Mouse (Mus musculus): Measurements from ENCODE around the gene Trak1. TPM values are rescaled to one million over a fixed set of nuclear protein-coding genes. Genes with fewer than 3 reads are reported as not detected.

The Trak1 gene
- polyA plus RNA-seq, 1 experiment: 103 TPM

DNA sequence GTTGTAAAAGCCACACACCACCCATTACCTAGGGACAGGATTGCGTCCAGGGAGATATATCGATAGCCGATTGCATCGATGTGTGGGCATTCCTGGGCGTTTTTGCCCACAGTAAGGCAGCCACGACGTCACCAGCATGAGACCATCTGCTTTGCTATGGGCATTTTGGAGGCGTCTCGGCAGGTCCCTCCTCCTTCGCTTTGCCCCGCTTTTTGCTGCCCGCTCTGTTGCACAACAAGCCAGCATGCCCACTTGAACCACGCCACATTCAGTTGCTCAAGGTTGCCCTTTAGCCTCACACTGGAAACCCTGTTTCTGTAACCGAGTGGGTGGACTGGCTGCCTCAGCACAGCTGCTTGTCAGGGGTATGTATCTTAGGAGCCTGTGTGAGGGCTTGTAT lies 85.3 kb downstream of the Trak1 start:
- TF ChIP-seq CTCF (IDR thresholded peaks at IDR 0.05; ENCODE audit: borderline replicate concordance, insufficient read depth, low read depth, low read length) (no peak), POLR2A (IDR thresholded peaks at IDR 0.05; ENCODE audit: borderline replicate concordance, insufficient read depth, low read length) (no peak)
- no peaks in the 10 kb centered on the region for H3K27me3 ChIP-seq (ENCODE audit: control insufficient read depth, insufficient read depth, low read length)
- DNase-seq: peak; percentile 74 to 75
- peaks cover 45% of the 10 kb centered on the region for H3K4me1 ChIP-seq (ENCODE audit: control insufficient read depth, insufficient read depth, low read length)
- peak overlapping the region; percentile 66 for H3K4me3 ChIP-seq (replicated peaks; ENCODE audit: insufficient read depth, low read depth, low read length)
- peak overlapping the region; percentile 84 for H3K27ac ChIP-seq (ENCODE audit: insufficient read depth, low read length)
- 20% methylated on average over 14 of the region's 14 CpGs for WGBS

DNA sequence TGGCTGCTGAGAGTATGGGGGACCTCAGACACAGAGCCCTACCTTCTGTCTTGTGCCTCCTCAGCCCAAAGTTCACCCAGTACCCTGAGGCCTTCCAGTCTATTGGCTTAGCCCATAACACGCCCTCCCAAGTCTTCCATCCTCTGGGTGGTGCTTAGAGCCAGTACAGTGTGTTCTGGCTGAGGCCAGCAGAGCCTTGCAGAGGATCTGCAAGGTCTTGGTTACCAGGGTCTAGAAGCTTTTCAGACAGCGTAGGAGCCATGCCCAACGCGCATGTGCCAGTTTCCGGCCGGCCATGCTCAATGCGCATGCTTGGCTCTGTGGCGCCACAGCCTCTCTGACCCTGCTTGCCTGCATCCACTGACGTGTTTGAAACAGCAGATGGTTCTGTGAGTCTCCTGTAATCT lies 85.9 kb downstream of the Trak1 start:
- H3K27ac ChIP-seq (ENCODE audit: insufficient read depth, low read length): peak overlapping the region; percentile 84
- DNase-seq: peak; percentile 93 to 95
- 7% methylated on average over 9 of the region's 9 CpGs for WGBS
- H3K4me1 ChIP-seq (ENCODE audit: control insufficient read depth, insufficient read depth, low read length): peaks cover 51% of the 10 kb centered on the region
- H3K4me3 ChIP-seq (replicated peaks; ENCODE audit: insufficient read depth, low read depth, low read length): peak overlapping the region; percentile 51
- TF ChIP-seq CTCF (IDR thresholded peaks at IDR 0.05; ENCODE audit: borderline replicate concordance, insufficient read depth, low read depth, low read length) (no peak), POLR2A (IDR thresholded peaks at IDR 0.05; ENCODE audit: borderline replicate concordance, insufficient read depth, low read length) (peak; percentile 37; the same call in 1 of the 2 replicates)
- H3K27me3 ChIP-seq (ENCODE audit: control insufficient read depth, insufficient read depth, low read length): no peaks in the 10 kb centered on the region

DNA sequence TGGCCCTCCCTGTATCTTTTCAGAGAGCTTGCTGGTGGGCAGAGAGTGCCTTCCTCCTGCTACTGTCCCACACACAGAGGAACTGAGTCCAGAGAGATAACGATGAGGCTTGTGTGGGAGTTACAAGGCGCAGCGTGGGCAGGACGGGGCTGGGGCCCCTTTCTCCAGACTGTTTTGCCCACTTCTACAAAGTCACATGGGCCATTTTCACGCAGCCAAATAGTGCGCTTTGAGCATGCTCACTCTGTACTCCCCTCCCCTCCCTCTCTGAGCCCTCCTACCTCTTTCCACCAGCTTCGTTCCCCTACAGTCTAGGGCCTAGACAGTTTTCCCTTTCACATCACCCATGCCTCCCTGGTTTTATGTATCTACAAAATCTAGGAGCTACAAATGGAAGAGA lies 87.3 kb downstream of the Trak1 start:
- TF ChIP-seq CTCF (IDR thresholded peaks at IDR 0.05; ENCODE audit: borderline replicate concordance, insufficient read depth, low read depth, low read length): no peak
- TF ChIP-seq POLR2A (IDR thresholded peaks at IDR 0.05; ENCODE audit: borderline replicate concordance, insufficient read depth, low read length): no peak
- H3K27me3 ChIP-seq (ENCODE audit: control insufficient read depth, insufficient read depth, low read length): no peaks in the 10 kb centered on the region
- no peak overlapping the region for H3K4me3 ChIP-seq (replicated peaks; ENCODE audit: insufficient read depth, low read depth, low read length)
- peaks cover 55% of the 10 kb centered on the region for H3K4me1 ChIP-seq (ENCODE audit: control insufficient read depth, insufficient read depth, low read length)
- DNase-seq: no peak
- H3K27ac ChIP-seq (ENCODE audit: insufficient read depth, low read length): peak overlapping the region; percentile 57; the same call in 1 of the 2 replicates
- 84% methylated on average over 7 of the region's 7 CpGs for WGBS

DNA sequence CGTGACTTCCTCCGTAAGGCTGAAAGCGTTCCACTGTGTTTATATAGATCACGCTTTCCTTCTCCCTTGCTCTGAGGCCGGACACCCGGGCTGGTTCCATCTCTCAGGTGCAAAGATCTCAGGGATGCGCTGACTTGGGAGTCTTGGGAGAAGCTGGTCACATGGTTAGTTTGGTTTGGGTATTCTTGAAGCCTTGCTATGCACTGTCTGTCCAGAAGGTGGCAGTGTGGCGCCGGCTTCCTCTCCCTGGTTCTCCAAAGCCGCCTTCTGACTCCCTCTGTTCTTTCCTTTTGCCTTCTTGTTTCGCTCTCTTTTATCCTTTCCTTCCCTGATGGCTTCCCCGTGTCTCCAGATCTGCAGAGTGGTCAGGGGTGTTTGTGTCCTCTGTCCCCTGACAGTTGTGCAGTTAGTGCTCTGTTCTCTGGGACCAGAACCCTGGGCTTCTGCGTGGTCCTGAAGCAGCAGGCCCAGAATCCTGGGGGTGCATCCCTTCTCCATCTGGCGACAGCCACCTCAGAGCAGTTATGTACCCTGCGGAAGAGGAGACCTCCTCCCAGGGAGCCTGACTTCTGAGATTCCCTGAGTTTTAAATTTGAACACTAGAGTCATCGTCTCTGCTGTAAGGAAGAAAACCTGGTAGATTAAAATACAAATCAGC lies 87.9 kb downstream of the Trak1 start:
- no peak overlapping the region for H3K4me3 ChIP-seq (replicated peaks; ENCODE audit: insufficient read depth, low read depth, low read length)
- peaks cover 55% of the 10 kb centered on the region for H3K4me1 ChIP-seq (ENCODE audit: control insufficient read depth, insufficient read depth, low read length)
- WGBS: 24% methylated on average over 16 of the region's 16 CpGs
- peak; percentile 87 to 94 for DNase-seq
- peak overlapping the region; percentile 57 for H3K27ac ChIP-seq (ENCODE audit: insufficient read depth, low read length)
- no peaks in the 10 kb centered on the region for H3K27me3 ChIP-seq (ENCODE audit: control insufficient read depth, insufficient read depth, low read length)
- peak; percentile 91 for TF ChIP-seq CTCF (IDR thresholded peaks at IDR 0.05; ENCODE audit: borderline replicate concordance, insufficient read depth, low read depth, low read length)
- TF ChIP-seq POLR2A (IDR thresholded peaks at IDR 0.05; ENCODE audit: borderline replicate concordance, insufficient read depth, low read length): no peak

DNA sequence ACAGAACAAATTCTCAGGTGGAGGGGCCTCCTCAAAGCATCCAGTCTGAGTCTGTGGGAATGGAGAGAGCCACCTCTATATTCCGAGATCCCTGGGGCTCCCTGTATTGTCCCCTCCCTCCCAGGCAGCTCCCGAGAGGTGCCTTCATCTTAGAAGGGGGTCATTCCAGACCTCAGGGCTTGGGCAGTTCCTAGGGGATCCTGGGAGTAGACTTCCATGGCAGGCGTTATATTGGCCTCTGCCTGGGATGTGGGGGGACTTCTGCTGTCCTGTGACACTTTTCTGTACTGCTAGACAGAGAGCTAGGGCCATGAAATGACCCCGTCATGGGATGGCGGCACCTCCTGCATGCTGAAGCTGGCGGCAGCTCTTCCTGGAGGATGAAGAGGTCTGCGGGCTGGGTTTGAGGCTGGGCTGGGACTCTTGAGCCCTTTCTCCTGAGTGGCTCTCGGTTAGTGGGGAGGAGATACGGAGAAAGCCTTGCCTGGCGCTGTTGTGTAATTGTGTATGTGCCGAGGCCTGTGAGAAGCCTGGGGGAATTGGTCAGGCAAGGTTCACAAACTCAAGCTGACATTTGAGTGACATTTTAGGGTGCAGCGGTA lies 88.5 kb downstream of the Trak1 start:
- no peak for DNase-seq
- 72% methylated on average over 12 of the region's 12 CpGs for WGBS
- TF ChIP-seq CTCF (IDR thresholded peaks at IDR 0.05; ENCODE audit: borderline replicate concordance, insufficient read depth, low read depth, low read length): no peak
- no peak for TF ChIP-seq POLR2A (IDR thresholded peaks at IDR 0.05; ENCODE audit: borderline replicate concordance, insufficient read depth, low read length)
- Histone ChIP-seq H3K4me1 (ENCODE audit: control insufficient read depth, insufficient read depth, low read length) (peaks cover 55% of the 10 kb centered on the region), H3K27ac (ENCODE audit: insufficient read depth, low read length) (peak overlapping the region; percentile 38), H3K27me3 (ENCODE audit: control insufficient read depth, insufficient read depth, low read length) (no peaks in the 10 kb centered on the region), H3K4me3 (replicated peaks; ENCODE audit: insufficient read depth, low read depth, low read length) (no peak overlapping the region)

DNA sequence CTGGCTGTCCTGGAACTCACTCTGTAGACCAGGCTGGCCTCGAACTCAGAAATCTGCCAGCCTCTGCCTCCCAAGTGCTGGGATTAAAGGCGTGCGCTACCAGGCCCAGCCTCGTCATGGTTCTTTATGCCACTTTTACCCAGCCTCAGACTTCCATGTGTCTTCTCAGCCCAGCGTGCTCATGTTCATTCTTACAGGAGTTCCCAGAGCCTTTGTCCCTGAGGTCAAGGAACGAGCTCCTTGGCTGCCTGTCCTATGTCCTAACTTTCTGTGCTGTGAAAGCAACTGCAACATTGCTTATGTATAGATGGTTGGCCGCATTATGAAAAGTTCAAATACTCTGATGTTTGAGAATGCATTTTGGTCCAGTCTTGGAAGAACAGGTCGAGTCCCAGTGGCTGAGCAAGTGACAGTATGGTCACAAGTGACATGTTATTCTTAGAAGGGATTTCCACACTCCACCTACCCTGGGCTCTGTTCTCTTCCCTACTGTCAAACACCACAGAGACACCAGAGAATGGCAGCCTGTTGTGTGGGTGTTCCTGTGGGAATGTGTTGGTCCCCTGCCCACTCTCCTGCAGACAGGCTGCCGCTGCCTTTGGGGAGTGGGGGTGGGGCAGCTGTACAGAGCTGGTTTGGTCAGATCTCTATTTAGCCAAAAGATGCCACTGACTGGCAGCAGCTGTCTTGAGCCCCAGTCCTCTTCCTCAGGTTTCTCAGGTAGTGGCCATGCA lies 90.4 kb downstream of the Trak1 start:
- Histone ChIP-seq H3K4me1 (ENCODE audit: control insufficient read depth, insufficient read depth, low read length) (peaks cover 54% of the 10 kb centered on the region), H3K27me3 (ENCODE audit: control insufficient read depth, insufficient read depth, low read length) (no peaks in the 10 kb centered on the region), H3K27ac (ENCODE audit: insufficient read depth, low read length) (no peak overlapping the region), H3K4me3 (replicated peaks; ENCODE audit: insufficient read depth, low read depth, low read length) (no peak overlapping the region)
- 68% methylated on average over 9 of the region's 9 CpGs for WGBS
- DNase-seq: no peak
- TF ChIP-seq CTCF (IDR thresholded peaks at IDR 0.05; ENCODE audit: borderline replicate concordance, insufficient read depth, low read depth, low read length) (no peak), POLR2A (IDR thresholded peaks at IDR 0.05; ENCODE audit: borderline replicate concordance, insufficient read depth, low read length) (no peak)

DNA sequence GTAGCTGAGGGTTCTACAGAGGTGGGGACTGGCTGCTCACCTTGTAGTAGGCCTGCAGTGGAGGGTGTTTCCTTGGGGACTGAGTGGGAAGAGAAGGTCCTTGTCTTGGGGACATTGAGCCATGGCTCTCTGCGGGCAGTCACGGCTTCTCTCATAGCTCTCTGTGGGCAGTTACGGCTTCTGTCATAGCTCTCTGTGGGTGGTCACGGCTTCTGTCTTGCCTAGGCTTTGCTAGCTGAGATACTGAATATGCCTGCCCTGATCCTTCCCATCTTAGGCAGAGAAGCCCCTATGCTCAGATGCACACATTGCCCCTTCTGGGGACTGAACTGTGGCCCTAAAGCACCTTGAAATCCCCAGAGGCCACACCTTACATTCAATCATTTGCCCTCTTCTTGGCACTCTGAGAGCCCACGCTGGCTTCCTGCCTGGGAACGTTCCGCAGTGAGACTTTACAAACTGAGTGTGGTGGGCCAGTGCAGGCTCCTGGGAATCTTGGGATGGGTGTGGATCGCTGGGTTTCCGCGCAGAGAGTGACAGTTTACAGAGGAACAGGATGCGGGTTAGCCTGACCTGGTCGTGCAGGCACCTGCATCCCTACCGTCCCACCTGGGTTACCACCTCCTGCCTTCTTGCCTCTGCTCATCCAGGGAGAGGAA lies 91.1 kb downstream of the Trak1 start:
- peak in 1 of 2 experiments; percentile 32 for DNase-seq
- no peak overlapping the region for H3K4me3 ChIP-seq (replicated peaks; ENCODE audit: insufficient read depth, low read depth, low read length)
- H3K27me3 ChIP-seq (ENCODE audit: control insufficient read depth, insufficient read depth, low read length): no peaks in the 10 kb centered on the region
- H3K4me1 ChIP-seq (ENCODE audit: control insufficient read depth, insufficient read depth, low read length): peaks cover 48% of the 10 kb centered on the region
- 36% methylated on average over 13 of the region's 13 CpGs for WGBS
- TF ChIP-seq CTCF (IDR thresholded peaks at IDR 0.05; ENCODE audit: borderline replicate concordance, insufficient read depth, low read depth, low read length) (no peak), POLR2A (IDR thresholded peaks at IDR 0.05; ENCODE audit: borderline replicate concordance, insufficient read depth, low read length) (no peak)
- H3K27ac ChIP-seq (ENCODE audit: insufficient read depth, low read length): no peak overlapping the region

Measured in cerebellum, adult 2 months (tissue).